Mouse (Mus musculus) cerebellum, postnatal 4 days (tissue): ENCODE measurements around the gene Pip5k1a.
"Not testable (repeated sequence)": the region's sequence is repeated elsewhere in the genome, so short reads cannot be mapped to it uniquely, and the experiment has no call there.

ENCODE experiments used
- DNase-seq, 2 experiments: peaks; one replicate each; pipeline ENCODE4 v3.0.0; 2022; ENCODE audit warnings: low spot score in 2 of 2, mixed read lengths in 1 of 2

The Pip5k1a gene

DNA sequence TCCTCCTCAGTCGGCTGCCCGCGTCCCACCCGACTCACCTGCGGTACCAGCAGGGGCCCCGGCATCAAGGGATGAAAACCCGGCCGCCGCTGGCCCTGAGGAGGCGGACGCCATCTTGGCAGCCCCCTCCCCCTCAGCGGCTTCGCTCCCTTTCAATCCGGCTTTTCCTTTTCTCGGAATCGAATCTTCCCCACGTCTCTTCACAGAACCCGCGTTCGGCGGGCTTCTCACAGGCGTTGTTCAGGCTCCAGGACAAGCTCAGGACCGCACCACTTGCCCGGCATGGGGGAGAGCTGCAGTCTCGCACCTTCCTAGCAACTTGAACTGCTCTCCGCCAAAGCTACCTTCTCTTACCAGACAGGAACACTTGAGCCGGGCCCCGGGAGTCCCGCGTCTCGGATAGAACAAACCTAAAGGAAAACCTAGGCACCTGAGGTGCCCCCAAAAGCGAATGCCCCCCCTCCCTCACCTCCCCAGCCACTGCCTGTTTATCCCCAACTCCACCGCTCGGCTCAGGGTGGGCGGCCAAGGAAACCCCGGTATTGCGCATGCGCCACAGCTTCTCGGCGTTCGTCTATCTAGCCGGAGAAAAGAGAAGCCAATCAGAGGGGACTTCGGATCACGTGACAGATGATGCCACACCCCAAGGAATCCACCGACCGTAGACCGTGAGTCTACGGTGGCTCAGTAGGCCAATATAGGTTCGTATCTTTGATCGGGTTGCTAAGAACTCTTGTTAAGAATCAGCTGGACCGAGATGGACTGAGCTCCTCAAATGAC lies at the start of gene Pip5k1a:
Gene Pip5k1a, minus strand, starts transcription at position 593 of the 780 bp plus-strand sequence.
- peak; percentile 94 to 97 for DNase-seq

DNA sequence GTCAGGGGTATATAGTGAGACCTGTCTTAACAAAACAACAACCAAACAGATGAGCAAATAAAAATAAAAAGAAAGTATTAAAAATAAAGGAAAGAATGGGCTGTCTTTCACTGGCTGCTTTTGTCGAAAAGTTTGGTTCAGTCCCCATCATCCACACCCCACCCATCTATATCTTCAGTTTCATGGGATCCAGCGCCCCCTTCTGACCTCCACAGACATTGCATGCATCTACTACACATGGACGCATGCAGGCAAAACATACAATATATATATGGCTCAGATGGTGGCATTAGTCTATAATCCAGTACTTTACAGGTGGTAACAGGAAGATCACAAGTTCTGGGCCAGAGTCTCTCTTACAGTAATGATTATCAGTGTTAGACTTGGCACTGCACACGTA lies 47.1 kb upstream of the Pip5k1a start:
- no peak for DNase-seq

DNA sequence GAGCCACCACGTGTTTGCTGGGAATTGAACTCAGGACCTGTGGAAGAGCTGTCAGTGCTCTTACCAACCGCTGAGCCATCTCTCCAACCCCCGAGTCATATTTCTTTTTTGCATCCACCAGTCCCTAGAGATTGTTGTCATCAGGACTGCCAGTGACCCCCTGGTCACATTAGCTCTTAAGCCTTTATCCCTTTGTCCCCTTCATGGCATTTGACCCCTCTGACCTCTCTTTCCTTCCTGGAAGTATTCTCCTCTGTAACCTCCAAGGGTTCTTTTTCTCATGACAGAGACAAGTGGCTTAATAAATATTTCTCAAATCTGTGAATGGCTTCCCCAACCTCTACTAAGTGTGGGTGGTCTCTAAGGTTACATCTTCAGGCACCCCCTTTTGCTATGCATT lies 41.2 kb upstream of the Pip5k1a start:
- DNase-seq, result no peak

DNA sequence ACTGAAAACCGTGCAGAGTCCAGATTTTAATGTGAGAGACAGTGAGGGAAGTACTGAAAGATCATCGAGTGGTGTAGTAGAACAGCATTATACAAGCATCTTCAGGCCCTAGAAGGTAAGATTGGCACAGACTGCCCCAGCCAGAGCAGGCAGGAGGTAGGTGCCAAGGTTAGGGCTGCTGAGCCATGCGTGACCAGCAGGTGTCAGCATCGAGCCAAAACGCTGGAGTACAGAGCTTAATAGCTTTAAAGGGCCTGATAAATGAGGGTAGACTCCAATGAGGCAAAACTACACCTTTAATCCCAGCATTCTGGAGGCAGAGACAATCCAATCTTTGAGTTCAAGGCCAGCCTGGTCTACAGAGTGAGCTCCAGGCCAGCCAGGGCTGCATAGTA lies 35.9 kb upstream of the Pip5k1a start:
- peak; percentile 70 to 89 for DNase-seq

DNA sequence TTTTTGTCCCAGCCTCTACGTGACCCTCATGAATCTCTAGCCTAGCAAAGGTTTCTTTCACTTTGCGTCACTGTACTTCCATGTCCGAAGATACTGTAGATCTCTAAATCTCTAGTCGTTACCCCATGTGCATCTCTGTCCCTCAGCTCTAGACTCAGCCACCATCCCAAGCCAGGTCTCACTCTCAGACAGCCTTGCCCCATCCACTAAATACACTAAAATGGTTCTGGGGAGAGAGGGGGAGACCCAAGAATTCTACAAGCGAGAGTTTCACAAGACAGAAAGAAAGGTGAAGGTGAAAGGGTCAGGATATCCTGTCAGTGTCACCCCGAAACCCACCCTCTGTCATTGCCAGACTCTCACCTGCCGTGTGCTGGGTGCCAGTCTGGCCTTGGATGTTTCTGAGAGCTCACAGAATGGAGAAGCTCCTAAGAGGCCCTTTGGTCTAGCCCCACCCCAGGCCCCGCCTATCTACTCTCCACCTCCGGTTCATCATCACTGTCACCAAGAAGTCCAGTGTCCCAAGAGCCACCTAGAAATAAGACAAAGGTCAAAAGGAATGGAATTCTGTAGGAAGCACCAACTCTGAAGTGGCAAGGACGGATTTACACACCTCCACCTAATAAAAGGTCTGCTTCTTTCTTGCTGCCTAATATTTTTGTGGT lies 35.4 kb upstream of the Pip5k1a start, which contains the start of gene Tnfaip8l2:
Gene Tnfaip8l2, minus strand, starts transcription at position 409 of the 665 bp plus-strand sequence.
- no peak for DNase-seq

DNA sequence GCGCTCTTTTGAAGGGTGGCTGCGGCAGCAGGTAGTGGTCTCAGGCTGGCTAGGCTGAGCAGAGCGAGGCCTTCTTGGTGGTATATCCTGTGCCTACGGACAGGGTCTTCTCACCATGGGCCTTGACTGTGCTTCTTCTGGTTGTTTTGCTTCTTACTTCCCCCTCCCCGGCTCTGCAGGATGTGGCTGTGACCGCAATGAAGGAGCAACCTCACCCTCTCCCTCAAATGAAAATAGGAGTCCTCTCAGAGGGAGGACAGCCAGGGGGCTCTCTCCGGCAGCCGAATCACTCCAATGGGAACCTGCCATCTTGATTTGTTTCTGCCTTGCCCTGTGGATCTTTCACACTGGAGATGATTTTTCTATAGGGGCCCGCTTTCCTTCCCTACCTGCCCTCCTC lies 34.7 kb upstream of the Pip5k1a start:
- DNase-seq, result no peak

DNA sequence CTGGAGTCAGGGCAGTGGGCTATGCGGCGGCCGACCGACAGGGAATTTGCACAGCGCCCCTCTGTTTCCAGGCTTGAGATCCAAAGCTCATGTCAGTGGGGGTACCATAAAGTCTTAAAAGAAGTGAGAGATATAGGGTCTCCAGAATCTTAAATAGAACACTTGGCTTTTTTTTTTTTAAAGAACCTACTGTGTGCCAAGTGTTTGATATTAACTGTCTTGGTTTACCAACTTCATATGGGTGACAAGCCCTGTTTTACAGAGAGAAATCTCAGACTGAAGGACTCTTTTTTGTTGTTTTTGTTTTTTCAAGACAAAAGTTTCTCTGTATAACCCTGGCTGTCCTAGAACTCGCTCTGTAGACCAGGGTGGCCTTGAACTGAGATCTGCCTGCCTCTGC lies 34.1 kb upstream of the Pip5k1a start:
- DNase-seq, result no peak

DNA sequence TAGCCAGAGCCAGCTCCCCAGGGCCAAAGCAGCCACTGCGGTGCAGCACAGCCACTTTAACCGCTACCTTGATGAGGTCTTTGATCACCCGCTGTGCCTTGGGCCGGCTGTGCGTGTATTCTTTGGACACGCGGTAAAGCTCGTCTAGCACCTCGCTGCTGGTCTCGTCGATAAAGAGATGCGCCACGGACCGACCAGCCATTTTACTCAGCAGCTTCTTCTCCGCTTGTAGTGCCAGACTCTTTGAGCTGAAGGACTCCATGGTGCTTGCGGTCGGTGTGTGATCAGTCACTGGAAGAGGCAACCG lies 33.5 kb upstream of the Pip5k1a start:
- no peak for DNase-seq

DNA sequence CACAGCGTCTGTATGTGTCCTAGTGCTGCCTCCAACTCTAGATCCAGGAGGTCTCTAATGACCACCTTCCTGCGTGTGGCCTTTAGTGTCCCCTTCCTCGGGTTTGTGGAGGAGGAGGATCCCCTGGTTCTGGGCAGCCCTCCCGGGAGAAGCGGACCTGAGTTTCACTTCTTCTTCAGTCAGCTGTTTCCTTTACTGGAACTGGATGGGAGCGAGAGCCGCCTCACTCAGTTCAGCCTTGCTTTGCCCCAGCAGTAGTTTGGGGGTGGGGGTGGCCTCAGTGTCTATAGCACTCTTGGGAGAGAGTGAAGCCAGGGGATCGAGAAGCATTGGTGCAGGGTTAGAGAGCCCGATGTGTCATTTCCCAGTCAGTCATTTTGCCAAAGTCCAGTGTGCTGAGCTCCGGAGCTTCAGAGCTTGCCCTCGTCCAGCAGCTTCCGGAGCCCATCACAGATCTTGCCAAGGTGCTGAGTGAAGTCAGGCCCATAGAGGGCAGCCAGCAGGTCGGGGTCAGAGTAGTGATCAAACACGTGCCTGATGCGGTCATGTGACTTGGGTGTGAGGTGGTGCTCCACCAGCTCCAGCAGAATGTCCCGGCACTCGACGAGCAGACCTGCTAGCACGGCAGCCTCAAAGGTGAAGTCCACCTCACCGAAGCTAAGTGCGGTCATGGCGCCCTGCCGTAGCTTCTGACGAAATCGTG lies 33.0 kb upstream of the Pip5k1a start:
- DNase-seq, result no peak

DNA sequence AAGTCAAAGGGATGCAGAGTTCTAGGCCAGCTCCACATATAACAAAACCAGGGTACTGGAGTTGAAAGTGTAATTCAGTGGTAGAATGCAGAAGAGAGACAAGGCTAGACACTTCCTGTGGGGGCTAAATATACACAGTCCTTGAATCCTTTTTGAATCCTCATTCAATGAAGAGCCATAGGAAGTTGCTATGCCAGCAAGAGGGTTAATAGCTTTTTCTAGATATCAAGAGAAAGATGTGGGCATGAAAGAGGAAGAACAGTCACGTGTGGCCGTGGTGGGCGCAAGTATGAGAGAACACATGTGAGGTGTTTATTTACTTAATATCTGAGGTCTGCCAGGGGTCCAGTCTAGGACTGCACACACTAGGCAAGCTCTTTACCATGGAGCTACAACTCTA lies 29.6 kb upstream of the Pip5k1a start:
- no peak for DNase-seq

DNA sequence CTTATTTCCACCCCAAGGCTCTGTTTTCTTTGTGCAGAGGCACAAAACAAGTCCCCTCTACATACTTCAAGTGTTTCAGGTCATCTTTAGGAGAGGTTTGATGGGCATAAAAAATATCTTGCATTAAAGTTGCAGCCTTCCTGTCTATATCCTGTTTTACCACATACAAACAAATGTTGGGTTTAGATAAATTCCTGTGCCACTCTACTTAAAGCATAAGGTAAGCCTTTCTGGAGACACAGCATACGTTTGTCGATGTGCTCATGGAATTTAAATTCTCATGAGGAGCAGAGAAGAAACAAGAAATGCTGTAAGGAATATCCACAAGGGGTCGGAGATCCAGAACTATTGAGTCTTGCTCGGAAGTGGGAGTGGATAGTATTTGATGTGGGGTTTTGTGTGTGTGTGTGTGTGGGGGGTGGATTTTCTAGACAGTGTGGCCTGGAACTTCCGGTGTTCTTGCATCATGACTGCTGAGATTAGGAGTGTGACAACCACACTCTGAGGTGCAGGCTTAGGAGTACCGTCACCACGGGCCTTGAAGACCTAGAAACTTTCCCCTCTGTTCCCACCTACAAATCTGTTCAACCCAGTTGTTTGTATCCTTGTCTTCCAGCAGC lies 28.8 kb upstream of the Pip5k1a start:
- no peak for DNase-seq

DNA sequence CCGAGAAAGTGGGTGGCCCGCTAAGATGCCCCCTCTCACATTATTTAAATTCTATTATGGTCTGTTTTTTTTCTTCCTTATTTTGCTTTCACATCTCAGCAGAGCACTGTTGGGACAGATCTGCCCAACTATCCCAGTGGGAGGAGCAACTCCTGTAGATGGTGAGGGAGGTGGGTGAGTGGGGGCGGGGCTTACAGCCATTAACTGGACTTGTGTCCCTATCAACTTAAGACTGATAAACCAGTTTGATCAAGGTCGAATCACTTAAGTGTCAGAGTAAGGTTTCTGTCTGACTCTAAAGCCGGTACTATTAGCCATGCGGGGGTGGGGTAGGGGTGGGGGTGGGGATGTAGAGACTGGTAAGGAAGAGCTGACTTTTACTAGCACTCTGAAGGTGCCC lies 28.3 kb upstream of the Pip5k1a start:
- no peak for DNase-seq

DNA sequence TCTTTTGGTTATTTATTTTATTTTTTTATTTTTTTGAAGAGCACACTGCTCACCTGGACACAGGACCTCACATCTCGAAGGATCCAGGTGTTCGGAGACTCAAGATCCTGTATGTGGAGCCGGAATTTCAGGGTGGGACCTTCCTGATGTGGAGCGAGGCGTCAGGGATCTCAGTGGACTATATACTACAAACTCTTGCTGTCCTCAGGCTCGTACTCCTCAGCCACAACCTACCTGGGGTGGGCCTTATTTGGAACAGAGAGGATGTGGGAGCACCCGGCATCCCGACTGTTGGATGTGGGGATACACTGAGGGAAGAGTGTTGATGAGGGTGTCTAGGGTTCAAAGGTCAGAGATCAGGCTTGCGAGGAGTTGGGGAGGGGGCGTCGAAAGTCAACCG lies 27.4 kb upstream of the Pip5k1a start:
- not testable (repeated sequence) for DNase-seq

DNA sequence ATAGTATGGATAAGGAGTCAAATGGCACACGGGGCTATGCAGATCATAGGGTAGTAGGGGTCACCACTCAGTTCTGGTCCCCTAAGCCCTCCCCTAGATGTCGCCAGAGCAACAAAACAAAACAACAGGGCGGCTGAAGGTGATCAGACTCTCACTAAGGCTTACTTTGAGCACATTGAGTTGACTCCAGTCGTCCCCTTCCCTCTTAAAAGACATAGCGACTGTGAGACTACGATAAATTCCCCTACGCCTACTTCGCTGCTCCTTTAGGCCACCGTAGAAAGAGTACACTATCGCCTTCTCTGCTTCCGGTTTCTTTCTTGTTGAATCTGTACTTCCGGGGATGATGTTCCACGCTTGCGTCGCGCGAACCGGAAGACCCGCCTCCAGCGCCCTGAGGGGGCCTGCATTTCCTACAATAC lies 27.0 kb upstream of the Pip5k1a start, which contains the start of the genes Scnm1 and Lysmd1:
Gene Scnm1, minus strand, starts transcription at position 332 of the 422 bp plus-strand sequence.
Gene Lysmd1, plus strand, starts transcription at position 409 of the 422 bp plus-strand sequence.
- peak; percentile 61 to 83 for DNase-seq

DNA sequence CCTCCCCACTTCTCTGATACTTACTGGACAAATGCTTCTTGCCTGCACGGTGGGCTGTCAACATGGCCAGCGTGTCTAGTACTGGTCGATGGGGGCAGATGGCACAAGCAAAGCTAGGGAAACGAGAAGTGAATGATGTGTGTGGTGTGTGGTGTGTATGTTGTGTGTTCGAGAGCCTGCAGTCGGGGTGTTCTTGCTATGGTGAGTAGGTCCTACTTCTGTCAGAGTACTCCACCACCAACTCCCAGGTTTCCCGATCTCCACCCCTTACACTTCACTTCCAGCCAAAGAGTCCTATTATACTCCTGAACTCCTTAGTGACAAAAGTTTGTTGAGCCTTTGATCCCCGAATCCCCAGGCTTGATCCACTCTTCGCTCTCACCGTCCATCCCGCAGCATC lies 26.4 kb upstream of the Pip5k1a start:
- no peak for DNase-seq

DNA sequence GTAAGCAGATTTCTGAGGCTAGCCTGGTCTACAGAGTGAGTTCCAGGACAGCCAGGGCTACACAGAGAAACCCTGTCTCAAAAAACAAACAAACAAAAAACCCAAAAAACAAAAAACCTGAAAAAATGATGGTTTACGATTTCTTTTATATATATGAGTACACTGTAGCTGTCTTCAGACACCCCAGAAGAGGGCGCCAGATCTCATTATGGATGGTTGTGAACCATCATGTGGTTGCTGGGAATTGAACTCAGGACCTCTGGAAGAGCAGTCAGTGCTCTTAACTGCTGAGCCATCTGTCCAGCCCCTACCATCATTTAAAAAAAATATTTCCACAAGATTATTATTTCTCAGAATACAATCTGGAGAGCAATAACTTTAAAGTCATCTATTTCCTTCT lies 25.7 kb upstream of the Pip5k1a start:
- not testable (repeated sequence) for DNase-seq

DNA sequence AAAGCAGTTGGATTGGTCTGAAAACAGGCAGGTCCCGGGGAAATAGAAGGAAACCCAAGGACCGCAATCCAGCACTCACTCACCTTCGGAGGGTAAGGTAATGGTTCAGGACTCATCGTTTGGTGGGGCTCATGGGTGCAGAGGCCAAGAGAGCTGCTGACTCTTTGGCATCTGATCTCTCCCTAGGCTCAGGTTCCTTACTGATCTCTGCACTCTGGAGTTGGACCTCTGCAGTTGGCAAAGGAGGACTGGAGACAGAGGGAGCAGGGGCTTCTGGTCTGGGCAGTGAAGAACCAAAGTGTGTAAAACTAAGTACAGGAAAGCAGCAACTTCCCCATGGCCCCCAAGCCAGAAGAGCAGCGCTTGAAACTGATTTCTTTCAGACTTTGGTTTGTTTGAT lies 23.4 kb upstream of the Pip5k1a start:
- DNase-seq, result no peak

DNA sequence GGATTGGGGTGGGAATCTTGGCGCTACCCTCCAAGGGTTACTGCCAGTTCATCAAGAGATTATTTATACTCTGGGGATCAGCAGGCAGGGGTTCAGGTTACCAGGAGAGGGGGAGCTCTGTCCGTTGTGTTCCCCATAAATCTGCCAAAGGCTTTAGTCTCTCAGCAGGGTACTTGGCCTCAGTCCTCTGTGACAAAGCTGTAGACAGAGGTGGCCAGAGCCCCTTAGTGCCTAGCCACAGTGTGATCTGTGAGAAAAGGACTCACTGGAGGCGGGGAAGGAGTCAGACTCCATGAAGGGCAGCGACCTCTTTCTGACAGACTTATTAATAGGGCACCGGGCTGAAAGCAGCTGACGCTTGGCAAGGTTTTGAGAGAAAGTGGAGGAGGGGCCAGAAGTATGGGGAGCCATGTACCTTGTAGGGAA lies 22.5 kb upstream of the Pip5k1a start:
- DNase-seq, result no peak

DNA sequence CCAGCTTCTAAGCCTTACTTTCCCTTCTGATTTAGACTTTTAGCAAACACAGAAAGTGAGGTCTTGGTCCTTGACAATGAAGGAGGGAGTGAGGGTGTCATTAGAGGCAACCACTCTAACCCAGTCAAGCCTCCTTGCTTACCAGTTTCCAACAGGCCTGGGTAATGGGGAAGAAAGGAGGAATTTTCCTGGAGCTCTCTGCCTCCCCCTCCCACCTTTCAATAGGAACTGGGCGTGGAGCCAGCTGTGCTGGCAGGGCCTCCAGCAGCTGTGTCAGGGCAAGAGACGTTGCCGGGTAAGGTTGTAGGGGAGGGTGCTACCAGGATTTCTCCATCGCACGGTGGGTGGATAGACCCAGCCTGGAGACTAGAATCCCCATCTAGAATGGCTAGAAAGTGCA lies 18.2 kb upstream of the Pip5k1a start:
- DNase-seq, result peak in 1 of 2 experiments; percentile 42

DNA sequence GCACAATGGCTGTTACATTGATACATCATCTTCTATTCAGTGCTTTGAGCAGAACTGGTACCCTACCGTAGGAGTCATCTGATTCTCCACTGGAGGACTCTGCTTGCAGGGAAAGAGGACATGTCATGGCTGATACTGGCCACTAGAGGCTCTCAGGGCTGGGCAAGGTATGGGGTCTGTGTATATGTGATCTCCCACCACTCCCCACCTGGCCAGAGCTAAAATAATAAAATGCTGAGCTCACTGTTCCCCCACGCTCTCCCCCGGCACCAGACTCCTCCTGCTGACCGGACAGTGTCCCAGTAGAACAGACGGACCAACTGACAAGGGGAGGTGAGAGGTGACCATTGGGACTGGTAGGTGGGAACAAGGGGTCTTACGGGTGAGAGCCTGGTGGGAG lies 17.5 kb upstream of the Pip5k1a start, which contains the start of gene Tmod4:
Gene Tmod4, plus strand, starts transcription at position 231 of the 400 bp plus-strand sequence.
- no peak for DNase-seq

DNA sequence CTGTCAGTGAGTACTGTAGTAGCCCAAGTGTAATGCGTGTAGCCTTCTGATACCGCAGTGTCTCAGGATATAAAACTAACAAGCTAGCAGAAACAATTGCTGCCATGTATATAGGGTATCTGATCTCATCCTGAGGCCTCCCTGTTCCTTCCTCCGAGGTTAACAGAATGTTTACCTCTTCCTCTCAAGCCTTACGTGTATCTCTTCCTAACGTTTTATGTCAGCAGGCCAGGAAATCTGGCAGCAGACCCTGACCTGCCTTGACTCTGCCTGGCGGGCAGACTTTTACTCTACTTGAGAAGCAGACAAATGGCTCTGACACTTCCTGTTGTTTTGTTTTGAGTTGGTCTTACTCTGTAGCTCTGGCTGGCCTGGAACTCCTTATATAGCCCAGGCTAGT lies 14.8 kb upstream of the Pip5k1a start:
- DNase-seq, result no peak

DNA sequence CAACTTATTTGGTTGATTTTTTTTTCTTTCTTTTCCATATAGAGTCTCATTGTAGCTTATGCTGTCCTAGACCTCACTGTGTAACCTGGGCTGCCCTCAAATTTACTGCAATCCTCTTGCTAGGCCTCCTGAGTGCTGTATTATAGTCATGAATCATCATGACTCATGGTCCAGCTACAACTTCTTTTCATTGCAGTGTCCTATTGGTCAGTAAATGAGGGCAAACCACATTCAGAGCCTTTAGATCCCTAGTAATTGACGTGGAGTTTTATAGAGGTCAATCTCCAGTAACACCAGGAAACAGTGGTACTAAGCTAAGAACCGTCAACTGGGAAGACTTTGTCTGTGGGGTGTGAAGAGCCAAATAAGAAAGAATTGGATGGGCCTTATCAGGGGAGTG lies 11.0 kb upstream of the Pip5k1a start:
- DNase-seq, result no peak
